Mouse (Mus musculus) 416B (cell line): ENCODE results near the gene G6pc.
"Not testable (repeated sequence)": the region's sequence is repeated elsewhere in the genome, so short reads cannot be mapped to it uniquely, and the experiment has no call there.

ENCODE experiments used
- DNase-seq: peaks from one replicate; pipeline ENCODE4 v3.0.0; 2011; ENCODE audit warnings: low read depth

Gene G6pc

GRCm38 (mm10) chr11:101367326-101367935, at the start of gene G6pc:
Gene G6pc, plus strand, starts transcription at chr11:101367561.
- no peak for DNase-seq

GRCm38 (mm10) chr11:101323609-101324008, 43.8 kb upstream of the G6pc start:
- peak; percentile 70 for DNase-seq

DNA sequence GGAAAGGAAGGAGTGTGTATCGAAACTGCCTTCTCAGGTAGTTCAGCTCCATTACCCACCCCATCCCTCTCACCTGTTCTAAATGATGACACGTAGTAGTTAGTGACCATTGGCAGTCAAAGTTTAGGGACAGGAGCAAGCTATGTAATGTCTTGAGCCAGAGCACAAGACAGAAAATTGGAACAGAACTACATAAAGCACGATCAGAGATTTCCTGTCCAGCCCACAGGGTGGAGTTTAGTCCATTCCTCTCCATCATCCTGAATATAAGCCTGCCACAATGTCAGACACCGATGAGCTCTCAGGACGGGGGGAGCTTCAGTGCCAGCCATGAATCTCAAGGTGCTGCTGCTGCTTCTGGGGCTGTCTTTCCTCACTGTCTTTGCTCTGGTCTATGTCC, 42.6 kb upstream of the G6pc start, which contains the start of gene Aoc2:
TSS of gene Aoc2 (plus strand) at position 301 of the 400 bp plus-strand sequence.
- DNase-seq = no peak

DNA sequence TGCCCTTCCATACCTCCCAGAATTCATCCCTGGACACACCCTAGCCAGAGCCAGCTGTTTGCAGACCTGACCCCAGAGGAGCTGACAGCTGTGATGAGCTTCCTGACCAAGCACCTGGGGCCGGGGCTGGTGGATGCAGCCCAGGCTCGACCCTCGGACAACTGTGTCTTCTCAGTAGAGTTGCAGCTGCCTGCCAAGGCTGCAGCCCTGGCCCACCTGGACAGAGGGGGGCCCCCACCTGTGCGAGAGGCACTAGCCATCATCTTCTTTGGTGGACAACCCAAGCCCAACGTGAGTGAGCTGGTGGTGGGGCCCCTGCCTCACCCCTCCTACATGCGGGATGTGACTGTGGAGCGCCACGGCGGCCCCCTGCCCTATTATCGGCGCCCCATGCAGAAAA, 42.2 kb upstream of the G6pc start:
- not testable (repeated sequence) for DNase-seq

DNA sequence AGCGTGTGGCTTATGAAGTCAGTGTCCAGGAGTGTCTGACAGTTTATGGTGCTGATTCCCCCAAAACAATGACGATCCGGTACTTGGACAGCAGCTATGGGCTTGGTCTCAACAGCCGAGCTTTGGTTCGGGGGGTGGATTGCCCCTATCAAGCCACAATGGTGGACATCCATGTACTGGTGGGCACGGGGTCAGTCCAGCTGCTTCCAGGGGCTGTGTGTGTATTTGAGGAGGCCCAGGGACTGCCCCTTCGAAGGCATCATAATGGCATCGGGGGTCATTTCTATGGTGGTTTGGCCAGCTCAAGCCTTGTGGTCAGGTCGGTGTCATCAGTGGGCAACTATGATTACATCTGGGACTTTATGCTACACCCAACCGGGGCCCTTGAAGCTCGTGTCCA, 41.2 kb upstream of the G6pc start:
- no peak for DNase-seq

GRCm38 (mm10) chr11:101327311-101327710, 40.0 kb upstream of the G6pc start:
- DNase-seq = no peak

DNA sequence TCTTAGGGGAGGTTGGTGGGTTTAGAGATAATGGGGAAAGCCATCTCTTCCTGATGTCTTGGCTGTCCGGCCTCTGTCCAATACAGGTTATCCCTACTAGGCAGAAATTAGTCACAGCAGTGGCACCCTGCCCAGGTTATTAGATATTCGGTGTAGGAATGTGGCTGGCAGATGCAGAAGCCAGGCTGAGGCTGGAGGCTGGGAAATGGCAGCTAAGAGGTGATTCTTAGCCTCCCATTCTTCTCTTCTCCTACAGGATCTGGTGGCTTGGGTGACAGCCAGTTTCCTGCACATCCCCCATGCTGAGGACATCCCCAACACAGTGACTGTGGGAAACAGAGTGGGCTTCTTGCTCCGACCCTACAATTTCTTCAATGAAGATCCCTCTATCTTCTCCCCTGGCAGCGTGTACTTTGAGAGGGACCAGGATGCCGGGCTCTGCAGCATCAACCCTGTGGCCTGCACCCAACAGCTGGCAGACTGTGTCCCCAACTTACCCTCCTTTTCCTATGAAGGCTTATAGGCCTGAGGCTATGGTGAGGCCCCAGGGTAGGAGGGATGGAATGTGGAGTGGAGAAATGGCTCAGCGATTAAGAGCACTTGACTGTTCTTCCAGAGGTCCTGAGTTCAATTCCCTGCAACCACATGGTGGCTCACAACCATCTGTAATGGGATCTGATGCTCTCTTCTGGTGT, 38.3 kb upstream of the G6pc start:
- DNase-seq = no peak

GRCm38 (mm10) chr11:101330371-101330924, 36.9 kb upstream of the G6pc start, which contains the start of gene Aoc3:
Gene Aoc3, plus strand, starts transcription at chr11:101330605.
- DNase-seq = no peak

DNA sequence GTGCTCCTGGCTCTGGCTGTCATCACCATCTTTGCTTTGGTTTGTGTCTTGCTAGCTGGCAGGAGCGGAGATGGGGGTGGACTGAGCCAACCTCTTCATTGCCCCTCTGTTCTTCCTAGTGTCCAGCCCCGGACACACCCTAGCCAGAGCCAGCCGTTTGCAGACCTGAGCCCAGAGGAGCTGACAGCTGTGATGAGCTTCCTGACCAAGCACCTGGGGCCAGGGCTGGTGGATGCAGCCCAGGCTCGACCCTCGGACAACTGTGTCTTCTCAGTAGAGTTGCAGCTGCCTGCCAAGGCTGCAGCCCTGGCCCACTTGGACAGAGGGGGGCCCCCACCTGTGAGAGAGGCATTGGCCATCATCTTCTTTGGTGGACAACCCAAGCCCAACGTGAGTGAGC, 36.4 kb upstream of the G6pc start:
- DNase-seq = not testable (repeated sequence)

DNA sequence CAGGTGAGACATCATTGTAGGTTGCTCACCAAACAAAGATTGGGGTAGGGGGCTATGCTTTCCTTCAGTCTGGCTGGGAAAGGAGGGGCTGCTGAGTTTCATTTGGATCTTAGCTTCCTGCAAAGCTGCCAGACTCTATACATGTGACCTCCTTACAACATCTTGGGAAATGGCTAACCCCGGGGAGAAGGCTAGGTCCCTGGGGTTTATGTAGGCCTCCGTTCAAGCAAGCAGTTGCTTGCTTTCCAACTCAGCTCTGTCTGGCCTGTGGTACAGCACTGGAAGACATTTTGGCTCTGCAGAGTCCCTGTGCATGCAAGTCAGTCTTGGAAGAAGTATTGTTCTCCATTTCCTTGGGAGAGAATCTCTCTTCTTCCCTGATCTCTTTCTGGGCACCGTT, 34.8 kb upstream of the G6pc start:
- DNase-seq = no peak

DNA sequence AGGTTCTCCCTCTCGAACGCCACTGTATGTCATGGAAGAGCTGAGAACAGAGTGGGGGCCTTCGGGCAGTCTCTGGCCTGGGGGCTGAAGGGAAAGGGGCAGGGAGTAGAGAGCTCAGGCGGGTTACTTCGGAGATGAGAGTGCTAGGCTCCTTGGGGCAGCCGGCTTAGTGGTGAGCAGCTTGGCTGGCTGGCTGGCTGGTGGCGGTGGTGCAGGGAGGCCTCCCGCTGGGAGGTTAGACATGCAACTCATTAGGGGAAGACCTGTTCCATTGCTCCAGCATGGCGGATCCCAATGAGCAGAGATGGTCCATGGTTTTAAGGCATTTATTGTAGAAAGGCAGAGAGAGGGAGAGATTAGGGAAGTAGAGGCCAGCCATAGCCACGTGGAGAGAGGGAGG, 33.3 kb upstream of the G6pc start:
- DNase-seq = no peak

- no peak for DNase-seq
Observed at GRCm38 (mm10) chr11:101334516-101334915, 32.8 kb upstream of the G6pc start.

DNA sequence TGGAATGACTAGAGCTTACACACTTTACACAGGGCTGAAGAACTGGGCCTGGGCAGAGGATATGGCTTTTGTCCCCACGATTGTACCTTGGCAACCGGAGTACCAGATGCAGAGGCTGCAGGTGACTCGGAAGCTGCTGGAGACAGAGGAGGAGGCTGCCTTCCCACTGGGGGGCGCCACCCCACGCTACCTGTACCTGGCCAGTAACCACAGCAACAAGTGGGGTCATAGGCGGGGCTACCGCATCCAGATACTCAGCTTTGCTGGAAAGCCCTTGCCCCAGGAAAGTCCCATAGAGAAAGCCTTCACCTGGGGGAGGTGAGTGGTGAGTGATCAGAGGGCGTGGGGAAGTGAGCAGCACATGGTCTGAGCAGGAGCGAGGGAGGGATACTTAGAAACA, 31.7 kb upstream of the G6pc start:
- no peak for DNase-seq

- peak; percentile 61 for DNase-seq
Observed at GRCm38 (mm10) chr11:101338123-101338760, 29.1 kb upstream of the G6pc start.

DNA sequence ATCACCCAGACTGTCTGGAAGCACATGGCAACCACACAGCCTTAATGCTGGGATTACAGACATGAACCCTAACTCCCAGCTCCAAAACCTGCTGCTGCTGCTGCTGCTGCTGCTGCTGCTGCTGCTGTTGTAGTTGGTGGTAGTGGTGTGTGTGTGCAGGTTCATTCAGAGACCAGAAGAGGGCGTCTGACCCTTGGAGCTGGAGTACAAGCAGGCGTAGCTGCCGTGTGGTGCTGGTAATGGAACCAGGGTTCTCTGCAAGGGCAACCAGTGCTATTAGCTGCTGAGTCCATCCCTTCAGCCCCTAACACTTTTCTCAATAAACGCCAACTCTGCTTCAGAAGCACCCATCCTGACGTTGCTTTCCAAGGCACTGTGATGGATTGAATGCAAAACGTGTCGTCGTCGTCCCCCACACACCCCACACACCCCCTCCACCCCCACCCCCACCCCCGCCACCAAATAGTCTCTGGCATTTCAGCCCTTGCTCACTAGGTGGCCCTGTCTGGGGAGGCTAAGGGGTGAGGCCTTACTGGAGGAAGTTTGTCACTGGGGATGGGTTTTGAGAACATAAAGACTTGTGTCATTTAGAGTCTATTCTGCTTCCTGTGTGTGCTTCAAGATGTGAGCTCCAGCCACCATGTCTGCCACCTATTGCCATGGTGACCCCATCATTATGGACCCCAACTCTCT, 20.1 kb upstream of the G6pc start:
- peak; percentile 26 for DNase-seq

DNA sequence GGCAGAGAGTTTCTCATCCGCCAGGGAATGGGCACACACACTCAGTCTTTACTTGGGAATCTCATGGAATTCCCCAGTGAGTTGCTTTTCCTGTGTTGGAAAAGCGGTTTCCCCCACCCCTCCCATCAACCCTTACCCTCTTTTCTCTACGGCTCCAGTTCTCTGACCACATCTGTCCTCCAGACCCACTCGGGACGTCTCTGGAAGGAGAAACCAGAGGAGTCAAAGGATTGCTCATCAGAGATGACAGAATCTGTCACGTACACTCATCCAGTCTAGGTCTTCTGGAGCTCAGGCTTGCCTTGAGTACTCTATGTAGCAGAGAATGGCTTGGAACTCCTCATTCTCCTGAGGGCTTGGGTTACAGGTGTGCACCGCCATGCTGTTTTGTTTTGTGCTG, 18.6 kb upstream of the G6pc start:
- no peak for DNase-seq

DNA sequence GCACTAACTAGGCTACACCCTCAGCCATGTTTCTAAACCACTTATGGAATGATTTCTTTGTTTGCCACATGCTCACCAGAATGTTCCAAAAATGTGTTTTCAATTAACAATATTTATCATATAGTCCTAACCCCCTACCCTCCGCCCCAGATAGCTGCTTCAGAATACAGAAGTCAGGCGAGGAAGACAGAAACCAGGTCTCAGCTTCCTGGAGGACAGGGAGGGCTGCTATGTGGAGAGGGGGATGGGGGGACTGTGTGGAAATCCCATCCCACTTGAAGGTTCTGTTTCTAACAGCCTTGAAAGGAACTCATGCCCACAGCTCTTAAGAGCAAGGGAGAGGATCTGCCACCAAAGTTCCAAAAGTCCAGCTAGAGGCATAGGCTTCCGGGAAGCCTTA, 18.1 kb upstream of the G6pc start:
- no peak for DNase-seq

- DNase-seq = no peak
Observed at GRCm38 (mm10) chr11:101351100-101351720, 16.2 kb upstream of the G6pc start.

DNA sequence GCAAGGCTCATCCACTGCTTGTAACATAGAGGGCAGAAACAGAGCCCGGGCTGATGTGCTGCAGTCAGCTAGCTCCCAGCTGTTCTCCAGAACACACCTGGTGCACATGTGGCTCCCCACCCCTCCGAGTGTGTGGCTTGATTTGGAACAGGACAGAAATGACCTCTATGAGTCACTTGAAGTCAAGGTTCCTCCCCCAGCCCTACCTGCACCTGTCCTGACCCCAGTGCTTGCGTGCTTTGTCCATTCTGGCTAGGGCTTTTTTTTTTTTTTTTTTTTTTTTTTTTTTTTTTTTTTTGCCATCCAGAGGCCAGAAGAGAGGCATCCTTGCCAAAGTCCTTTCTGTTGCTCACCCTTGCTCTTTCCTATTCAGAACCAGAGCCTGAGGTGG, 15.6 kb upstream of the G6pc start:
- no peak for DNase-seq

DNA sequence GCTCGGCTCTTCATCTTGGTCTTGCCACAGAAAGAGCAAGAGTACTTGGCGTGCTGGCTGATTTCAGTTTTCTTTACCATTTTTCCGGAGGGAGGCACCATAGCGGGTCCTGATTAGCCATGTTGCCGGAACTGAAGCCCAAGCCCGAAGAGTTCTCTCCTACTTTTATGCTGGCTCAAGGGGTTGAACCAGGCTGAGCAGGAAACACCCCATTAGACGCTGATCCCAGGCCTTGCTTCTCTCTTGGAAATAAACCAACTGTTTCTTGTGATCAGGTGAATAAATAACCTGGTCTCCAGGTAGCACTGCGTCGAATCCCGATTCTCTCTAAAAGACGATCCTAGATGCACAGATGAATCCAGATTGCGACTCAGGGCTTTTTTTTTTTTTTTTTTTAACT, 13.9 kb upstream of the G6pc start:
- DNase-seq = no peak

GRCm38 (mm10) chr11:101354438-101355010, 12.8 kb upstream of the G6pc start:
- DNase-seq = peak; percentile 36

DNA sequence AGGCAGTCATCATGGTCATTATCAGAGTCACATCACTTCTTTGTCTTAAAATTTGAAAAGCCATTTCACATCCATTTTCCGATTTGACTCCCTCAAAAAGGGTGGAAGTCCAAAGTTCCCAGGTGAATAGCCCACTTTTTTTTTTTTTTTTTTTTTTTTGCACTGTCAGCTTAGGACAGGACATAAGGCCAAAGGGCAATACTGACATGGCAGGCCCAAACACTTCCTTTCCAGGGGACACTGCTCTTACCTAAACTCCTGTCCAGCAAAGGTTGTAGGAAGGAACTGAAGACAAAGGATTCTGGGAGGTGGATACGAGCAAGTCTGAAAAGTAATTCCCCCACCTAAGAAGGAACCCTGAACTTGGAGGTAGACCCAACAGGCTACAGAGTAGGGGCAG, 11.4 kb upstream of the G6pc start:
- DNase-seq = no peak
